Mouse (Mus musculus) testis, adult 2 months (tissue): Measurements from ENCODE around the gene Gng7.

Source experiments
- CTCF ChIP-seq: fragments of 200-500 bp; IDR thresholded peaks from 2 replicates; pipeline ENCODE4 v1.5.1; 2012; ENCODE audit warnings: low read depth, mild to moderate bottlenecking, inconsistent platforms, low read length, moderate library complexity; ENCODE audit not compliant: control insufficient read depth, insufficient read depth, insufficient replicate concordance
- POLR2A ChIP-seq: fragments of 200-500 bp; IDR thresholded peaks from 2 replicates; pipeline ENCODE4 v1.6.1; 2012; ENCODE audit warnings: low read depth, mild to moderate bottlenecking, inconsistent platforms, low read length, moderate library complexity; ENCODE audit not compliant: control insufficient read depth

DNA sequence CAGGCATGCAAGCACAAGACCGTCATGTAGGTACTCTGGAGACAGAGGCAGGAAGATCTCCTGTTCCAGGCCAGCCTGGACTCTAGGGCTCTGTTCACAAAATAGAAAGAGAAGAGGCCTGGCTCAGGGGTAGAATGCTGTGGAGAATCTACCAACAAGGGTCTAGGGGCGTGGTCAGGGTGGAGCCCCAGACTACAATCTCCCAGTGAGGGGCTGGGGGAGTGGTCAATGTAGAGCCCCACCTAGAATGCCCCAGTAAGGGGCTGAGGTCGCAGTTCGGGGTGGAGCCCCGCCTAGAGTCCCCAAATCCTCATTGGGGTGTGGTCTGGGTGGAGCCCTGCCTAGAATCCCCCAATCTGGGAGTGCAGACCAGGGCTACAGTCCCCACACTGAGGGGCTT is 64.4 kb downstream of the Gng7 start:
- no peak for TF ChIP-seq CTCF
- no peak for TF ChIP-seq POLR2A
